Mouse (Mus musculus) layer of hippocampus, postnatal 10 days (tissue): Measurements from ENCODE around the gene Prpf4. TPM values are rescaled to one million over a fixed set of nuclear protein-coding genes. Genes with fewer than 3 reads are reported as not detected.

ENCODE experiments used
- DNase-seq, 2 experiments: peaks; one replicate each; pipeline ENCODE4 v3.0.0; 2021; ENCODE audit warnings: low spot score in 2 of 2
- total RNA-seq, 2 experiments: library from RNA; stranded (reverse); gene quantifications; 2 replicates each; pipeline ENCODE4 v1.2.3; 2021

The Prpf4 gene
- total RNA-seq, 2 experiments from 2014 or later, result 13.6 to 14.0 TPM

GRCm38 (mm10) chr4:62435081-62435480, 26.5 kb downstream of the Prpf4 start, which contains the start of gene Rnf183:
Gene Rnf183 (minus strand): TSS chr4:62435252.
- no peak for DNase-seq

- DNase-seq, result no peak
These were observed 28.7 kb downstream of the Prpf4 start for GRCm38 (mm10) chr4:62437256-62437778.

- DNase-seq, result no peak
These were observed 29.3 kb downstream of the Prpf4 start for GRCm38 (mm10) chr4:62437871-62438270.

- no peak for DNase-seq
These were observed 31.2 kb downstream of the Prpf4 start for GRCm38 (mm10) chr4:62439793-62440192.

- no peak for DNase-seq
These were observed 31.9 kb downstream of the Prpf4 start for GRCm38 (mm10) chr4:62440544-62440943.

- no peak for DNase-seq
These were observed 32.4 kb downstream of the Prpf4 start for GRCm38 (mm10) chr4:62440986-62441385.

GRCm38 (mm10) chr4:62454995-62455394, 46.4 kb downstream of the Prpf4 start:
- peak; percentile 45 to 63 for DNase-seq

- peak; percentile 19 to 34 for DNase-seq
These were observed 50.5 kb downstream of the Prpf4 start for GRCm38 (mm10) chr4:62459081-62459480.

- DNase-seq, result no peak
These were observed 51.8 kb downstream of the Prpf4 start for GRCm38 (mm10) chr4:62460348-62460747.

GRCm38 (mm10) chr4:62463124-62463523, 54.5 kb downstream of the Prpf4 start:
- no peak for DNase-seq

- DNase-seq, result no peak
These were observed 59.6 kb downstream of the Prpf4 start for GRCm38 (mm10) chr4:62468158-62468557.

- DNase-seq, result peak; percentile 86 to 91
These were observed 62.0 kb downstream of the Prpf4 start, which contains the start of gene Wdr31 for GRCm38 (mm10) chr4:62470598-62471051. Gene Wdr31 (minus strand): TSS chr4:62470896.

- no peak for DNase-seq
These were observed 63.5 kb downstream of the Prpf4 start for GRCm38 (mm10) chr4:62472071-62472470.

- DNase-seq, result no peak
These were observed 66.5 kb downstream of the Prpf4 start for GRCm38 (mm10) chr4:62475131-62475530.

GRCm38 (mm10) chr4:62475793-62476192, 67.2 kb downstream of the Prpf4 start:
- no peak for DNase-seq

Other genes starting within 250 kb of the Prpf4 start
- gene Zfp37, start 177.8 kb upstream of the Prpf4 start, total RNA-seq, result 10 to 100 TPM; 23.0 to 28.1 TPM
- 10 to 100 TPM in 1 of 2 experiments, 1 to 10 TPM in 1; 9.5 to 11.3 TPM for gene Slc31a2, start 146.2 kb upstream of the Prpf4 start, total RNA-seq
- gene Fkbp15, start 48.2 kb upstream of the Prpf4 start, total RNA-seq, result 10 to 100 TPM; 42.8 to 43.6 TPM
- gene Slc31a1, start 48.1 kb upstream of the Prpf4 start, total RNA-seq, result 10 to 100 TPM; 35.0 to 35.2 TPM
- 10 to 100 TPM; 47.7 to 54.9 TPM for gene Cdc26, start 155 bp upstream of the Prpf4 start, total RNA-seq
- gene Rnf183, start 26.5 kb downstream of the Prpf4 start, total RNA-seq, result not detected
- gene Wdr31, start 62.1 kb downstream of the Prpf4 start, total RNA-seq, result 10 to 100 TPM in 1 of 2 experiments, 1 to 10 TPM in 1; 6.7 to 10.7 TPM
- gene Bspry, start 71.3 kb downstream of the Prpf4 start, total RNA-seq, result 1 to 10 TPM in 1 of 2 experiments, under 1 TPM in 1; 0.62 to 1.1 TPM
- 1 to 10 TPM; 7.1 to 9.4 TPM for gene Hdhd3, start 94.7 kb downstream of the Prpf4 start, total RNA-seq
- gene Alad, start 111.1 kb downstream of the Prpf4 start, total RNA-seq, result 10 to 100 TPM; 27.7 to 28.0 TPM
- 10 to 100 TPM; 29.4 to 30.5 TPM for gene Pole3, start 116.3 kb downstream of the Prpf4 start, total RNA-seq
- under 1 TPM; 0.18 to 0.46 TPM for gene 4933430I17Rik, start 116.6 kb downstream of the Prpf4 start, total RNA-seq
- 10 to 100 TPM; 22.2 to 23.9 TPM for gene Rgs3, start 151.1 kb downstream of the Prpf4 start, total RNA-seq